Mouse (Mus musculus) 3134 (cell line): Measurements from ENCODE around the gene Zap70.

Experiments
- DNase-seq: peaks from one replicate; pipeline ENCODE4 v3.0.0-alpha.2; 2011; ENCODE audit warnings: low spot score; ENCODE audit not compliant: insufficient read length; ENCODE audit errors: extremely low read depth

The Zap70 gene

GRCm38 (mm10) chr1:36770998-36771397 lies 9.4 kb downstream of the Zap70 start:
- DNase-seq, result no peak

DNA sequence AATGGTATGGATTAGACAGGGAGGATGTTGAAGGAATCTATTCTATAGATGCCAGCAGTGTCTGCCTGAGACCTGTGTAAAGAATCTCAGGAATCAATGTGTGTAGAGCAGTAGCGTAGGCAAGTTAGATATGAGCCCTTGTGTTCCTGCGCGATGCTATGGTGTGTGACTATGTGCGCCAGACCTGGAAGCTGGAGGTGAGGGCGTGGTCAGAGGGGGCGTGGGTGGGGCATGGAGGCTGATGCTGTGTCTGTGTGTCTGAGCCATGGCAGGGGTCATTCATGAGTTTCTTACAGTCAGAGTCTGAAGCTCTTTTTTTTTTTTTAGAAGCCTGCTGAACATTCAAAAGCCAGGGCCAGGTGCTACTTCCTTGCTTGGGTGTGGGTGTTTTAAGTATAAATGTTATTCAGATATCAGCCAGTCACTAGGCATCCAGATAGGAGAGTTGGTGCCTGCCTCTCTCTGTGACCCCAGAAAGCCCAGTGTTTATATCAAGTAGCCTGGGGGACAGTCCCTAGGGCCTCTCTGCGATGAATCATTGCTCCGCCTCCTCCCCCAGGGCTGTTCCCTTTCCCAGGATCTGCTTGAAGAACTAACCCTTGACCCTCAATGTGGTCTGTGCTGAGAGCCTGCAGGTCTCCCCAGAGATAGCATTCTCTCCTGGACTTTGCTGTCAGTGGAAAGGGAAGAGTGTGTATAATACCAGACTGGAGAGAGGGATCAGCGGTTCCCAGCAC lies 10.8 kb downstream of the Zap70 start:
- no peak for DNase-seq

DNA sequence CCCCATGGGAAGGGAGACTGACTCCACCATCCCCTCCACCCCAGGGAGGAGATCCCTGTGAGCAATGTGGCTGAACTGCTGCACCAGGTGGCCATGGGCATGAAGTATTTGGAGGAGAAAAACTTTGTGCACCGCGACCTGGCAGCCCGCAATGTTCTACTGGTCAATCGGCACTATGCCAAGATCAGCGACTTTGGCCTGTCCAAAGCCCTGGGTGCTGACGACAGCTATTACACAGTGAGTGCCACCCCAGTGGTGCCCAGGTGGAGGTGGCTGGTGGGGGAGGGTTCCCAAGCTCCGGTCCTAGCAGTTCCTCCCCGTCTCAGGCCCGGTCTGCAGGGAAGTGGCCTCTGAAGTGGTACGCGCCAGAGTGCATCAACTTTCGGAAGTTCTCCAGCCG lies 19.2 kb downstream of the Zap70 start:
- DNase-seq, result no peak

DNA sequence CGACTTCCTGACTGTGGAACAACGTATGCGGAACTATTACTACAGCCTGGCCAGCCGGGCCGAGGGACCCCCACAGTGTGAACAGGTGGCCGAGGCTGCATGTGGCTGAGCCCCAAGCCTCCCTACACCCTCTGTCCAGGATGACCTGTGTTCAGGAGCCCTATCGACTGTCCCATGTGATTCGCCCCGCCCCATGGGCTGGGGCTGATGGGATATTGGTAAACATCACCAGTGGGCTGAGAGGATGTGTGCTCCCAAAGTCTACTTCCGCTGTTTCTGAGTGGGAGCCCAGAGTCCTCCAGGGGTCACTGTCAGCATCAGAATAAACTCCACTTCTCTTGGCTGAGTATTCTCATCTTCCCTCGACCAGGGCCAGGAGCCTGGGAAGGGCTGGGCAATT lies 20.9 kb downstream of the Zap70 start:
- DNase-seq, result no peak

DNA sequence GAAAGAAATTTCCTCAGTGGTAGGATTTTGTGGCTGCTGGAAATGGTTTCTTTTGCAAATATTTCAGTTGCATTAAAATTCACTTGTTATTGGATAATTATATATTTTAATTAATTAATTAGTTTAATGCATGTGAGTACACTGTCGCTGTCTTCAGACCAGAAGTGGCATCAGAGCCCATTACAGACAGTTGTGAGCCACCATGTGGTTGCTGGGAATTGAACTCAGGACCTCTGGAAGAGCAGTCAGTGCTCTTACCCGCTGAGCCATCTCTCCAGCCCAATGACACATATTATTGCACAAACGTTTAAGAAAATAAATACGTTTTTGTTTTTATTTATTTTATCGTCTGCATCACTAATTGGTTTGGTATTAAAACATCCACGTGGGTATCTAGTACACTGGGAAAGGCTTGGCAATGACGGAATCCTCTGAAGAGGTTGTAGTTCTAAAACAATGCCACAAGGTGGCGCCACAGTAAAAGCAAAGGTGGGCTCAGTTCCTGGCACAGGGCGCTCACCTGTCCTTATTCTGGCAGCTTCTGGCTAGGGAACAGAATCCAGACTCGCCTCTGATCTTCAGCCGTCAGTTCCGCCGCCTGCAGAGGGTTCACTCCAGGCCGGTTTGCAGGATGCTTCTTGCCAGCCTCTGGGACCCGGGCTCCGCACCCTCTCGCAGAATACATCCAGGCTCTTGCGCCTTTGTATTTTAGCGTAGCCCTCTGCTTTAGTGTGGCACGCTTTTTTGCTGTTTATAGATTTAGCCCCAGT lies 23.0 kb downstream of the Zap70 start:
- no peak for DNase-seq

DNA sequence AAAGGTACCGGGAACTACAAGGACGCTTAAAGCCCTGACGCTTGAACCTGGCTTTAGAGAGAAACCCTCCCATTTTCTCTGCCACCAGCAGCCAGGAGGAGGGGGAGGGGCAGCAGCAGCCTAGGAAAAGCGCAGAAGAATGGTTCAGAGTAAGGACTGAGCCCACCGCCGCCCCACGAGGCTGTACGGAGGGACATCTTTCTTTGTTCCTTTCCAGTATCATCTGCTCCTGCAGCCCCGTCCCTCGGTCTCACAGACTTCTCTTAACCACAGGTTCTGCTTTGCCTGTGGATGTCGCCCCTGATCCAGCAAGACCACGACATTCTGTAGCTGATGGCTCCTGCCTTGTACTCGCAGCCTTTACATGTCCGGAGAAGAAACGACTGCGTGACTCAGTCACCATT lies 23.6 kb downstream of the Zap70 start:
- DNase-seq, result no peak

DNA sequence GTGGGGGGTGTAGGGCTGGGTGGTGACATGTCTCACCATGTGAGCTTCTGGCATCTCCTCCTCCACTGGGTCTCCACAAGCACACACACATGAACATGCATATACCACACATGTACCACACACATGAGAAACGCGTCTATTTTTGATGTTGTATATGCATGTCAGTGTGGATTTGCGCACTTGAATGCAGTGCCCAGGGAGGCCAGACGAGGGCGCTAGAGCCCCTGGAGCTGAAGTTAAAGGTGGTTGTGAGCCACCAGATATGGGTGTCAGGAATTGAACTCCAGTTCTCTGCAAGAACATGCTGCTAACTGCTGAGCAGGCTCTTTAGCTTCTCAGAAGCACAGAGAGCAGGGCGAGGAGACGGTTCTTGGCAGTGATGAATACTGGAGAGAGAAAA lies 24.8 kb downstream of the Zap70 start:
- no peak for DNase-seq

- no peak for DNase-seq
These were observed 27.8 kb downstream of the Zap70 start for GRCm38 (mm10) chr1:36789416-36789815.

DNA sequence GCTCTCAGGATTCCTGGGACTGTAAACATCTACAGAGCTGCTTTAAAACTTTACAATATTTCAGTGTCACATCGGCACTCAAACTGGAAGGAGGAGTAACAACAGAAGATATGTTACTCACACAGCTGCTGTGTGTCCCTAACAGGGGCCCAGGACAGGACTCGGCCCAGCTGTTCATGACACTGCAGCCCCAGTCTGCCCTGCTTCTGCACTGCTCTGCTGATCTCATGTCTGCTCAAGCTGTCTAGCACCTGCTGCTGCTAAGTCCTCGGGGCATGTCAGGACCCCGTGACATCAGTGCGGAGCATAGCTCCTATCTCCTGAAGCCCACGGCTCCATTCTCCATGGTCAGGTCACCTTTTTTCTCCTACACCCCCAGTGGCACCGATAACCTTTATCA lies 35.1 kb downstream of the Zap70 start:
- no peak for DNase-seq

DNA sequence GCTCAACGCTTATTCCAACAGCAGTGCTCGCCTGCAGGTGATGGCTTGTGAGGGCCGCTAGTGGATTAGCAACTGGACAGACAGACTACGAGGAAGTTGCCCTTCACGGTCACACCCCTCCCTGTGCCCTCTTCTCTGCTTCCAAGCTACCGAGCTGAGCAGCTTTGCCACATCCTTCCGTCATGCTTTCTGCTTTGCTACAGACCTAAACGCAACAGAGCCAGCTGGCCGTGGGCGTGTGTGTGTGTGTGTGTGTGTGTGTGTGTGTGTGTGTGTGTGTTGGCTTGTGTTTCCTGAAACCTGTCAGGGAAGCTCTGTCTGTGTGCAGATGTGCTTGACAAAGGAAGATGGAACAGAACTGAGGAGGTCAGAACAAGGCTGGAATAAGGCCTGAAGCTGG lies 35.9 kb downstream of the Zap70 start:
- no peak for DNase-seq

DNA sequence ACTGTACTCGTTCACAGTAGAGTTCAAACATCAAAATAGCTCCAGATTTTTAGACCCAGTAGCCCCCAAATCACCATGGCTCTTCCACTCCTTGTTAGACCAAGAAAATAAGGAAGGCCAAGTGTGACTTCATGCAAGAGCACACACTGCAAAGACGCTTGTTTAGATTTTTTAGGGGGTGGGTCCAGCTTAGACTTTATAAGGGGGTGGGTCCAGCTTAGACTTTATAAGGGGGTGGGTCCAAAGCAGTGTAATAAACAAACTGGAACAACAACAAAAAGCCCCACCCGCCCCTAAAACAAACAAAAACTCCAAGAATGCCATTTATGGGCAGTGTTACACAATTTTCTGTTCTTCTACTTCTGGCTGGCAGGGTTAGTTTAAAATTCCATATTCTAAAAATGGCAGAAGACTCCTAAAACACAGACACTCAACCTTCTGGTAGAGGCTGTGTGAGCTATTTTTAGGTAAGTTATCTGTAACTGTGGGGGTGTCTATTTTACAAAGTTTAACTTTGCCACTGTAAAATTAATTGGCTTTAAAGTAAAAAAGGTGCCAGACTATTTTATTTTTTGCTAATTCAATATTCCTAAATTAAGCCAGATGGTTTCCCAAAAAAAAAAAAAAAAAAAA lies 38.9 kb downstream of the Zap70 start:
- DNase-seq, result no peak

DNA sequence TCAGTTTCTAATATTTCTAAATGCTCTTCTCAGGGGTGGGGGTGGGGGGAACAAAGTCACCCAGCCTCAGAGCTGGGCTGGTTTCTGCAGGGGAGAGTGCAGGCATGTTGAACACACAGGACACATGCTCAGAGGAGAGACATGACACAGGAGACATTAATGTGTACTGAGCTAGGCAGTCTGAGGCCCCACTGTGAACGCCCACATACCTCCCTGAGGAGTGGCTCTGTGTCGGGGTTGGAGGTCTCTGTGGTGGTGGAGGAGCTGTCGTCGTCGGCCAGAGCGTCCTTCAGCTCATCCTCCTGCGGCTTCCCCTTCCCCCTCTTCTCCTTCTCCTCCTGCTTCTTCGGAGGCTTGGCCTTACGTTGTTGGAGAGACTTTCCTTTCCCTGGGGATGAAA lies 42.7 kb downstream of the Zap70 start:
- no peak for DNase-seq

DNA sequence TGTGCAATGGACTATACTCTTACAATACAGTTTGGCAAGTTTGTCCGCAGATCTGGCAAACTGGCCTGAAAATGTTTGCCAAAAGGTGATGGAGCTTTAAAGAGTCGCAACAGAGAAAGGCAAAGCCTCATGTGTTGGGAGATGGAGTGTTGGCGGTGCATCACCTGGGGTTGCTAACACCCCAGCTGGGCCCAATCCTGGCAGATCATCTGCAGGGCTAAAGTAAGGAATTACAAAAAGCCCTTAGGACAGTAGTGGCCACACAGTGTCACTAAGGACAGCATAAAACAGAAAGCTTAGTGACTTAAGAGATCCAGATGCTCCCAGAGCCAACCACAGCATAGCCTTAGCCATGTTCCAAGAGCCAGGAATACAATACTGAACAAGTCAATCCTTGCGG lies 43.2 kb downstream of the Zap70 start:
- DNase-seq, result no peak

GRCm38 (mm10) chr1:36806181-36806905 lies 44.7 kb downstream of the Zap70 start:
- no peak for DNase-seq

DNA sequence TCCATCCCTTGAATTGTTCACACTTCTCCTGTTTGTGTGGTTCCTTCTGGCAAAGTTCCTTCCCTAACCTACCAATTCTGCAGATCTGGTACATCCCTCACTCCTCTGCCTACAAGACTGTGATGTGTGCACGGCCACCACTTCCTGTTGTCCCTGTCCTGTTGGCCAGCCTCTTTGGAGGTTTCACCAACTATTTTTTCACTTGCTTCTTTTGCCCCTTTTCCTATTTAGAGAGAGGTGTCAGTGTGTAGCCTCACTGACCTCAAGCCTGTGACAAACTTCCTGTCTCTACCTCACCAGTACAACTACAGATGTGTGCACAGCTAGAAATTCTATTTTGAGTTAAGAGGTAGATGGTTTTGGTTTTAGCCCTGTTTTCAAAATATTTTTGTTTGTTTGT lies 45.5 kb downstream of the Zap70 start:
- DNase-seq, result no peak

DNA sequence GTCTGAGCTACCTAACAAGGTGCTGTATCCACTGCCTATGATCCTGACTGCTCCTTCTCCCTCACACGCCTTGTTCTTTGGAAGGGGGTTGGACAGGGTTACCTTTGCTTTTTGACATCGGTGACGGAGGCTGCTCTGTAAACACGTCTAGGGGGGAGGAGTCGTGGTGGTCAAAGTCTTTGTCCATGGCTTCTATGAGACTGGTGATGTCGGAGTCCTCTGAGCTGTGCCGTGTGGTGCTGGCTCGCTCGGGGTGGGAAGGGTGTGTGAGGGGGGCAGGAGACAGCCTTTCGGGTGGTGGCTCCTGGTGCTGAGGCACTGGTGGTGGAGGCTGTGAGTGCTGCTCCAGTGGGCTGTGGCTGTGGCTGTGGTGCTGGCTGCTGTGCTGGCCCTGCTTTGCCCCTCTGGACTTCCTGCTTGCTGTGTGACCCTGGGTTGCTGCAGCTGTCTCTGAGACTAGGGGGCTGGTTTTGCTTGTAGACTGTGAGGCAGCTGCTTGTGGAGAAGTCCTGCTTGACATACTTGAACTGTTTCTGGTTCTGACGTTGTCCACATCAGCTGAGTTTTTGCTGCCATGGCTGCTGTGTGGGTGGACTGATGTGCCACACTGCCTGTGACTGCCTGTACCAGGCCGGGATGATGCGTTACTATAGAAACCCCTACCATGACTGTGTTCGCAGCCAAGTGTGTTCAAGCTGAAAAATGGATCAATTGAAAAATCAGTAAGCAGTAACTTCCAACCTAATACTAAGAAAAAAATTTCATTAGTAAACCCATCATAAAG lies 46.4 kb downstream of the Zap70 start:
- no peak for DNase-seq

DNA sequence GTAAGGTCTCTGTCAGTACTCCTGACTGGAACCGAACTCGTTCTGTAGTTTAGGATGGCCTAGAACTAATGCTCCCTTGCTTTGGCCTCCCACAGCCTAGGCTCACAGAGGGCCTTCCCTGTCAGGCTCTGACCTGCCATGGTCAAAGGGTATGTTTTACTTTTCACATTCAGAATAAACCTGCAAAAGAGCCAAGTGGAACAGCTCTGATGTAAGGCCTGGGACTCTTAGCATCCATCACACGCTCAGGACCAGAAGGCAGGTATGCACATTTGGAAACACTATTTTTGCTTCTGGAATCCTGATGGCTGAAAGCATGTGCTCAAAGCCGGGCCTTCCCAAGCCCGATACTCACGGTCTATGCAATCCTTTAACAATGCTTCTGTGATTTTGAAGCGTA lies 50.2 kb downstream of the Zap70 start:
- no peak for DNase-seq

DNA sequence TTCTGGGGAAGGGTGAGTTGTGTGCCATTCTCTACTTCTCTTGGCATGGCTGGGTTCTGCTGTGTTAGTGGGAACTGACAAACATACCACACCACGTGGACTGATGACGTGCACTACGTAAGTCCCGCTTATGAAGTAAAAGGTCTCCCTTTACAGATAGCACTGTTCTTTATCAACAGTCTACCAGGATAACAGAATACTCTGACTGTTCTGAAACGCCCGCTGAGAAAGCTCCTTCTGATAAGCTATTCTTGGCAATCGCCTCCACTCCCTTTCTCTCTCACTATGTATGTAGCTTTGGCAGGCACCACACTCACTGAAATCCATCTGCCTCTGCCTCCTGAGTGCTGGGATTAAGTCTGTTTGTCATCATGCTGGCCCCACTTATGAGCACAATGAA lies 51.8 kb downstream of the Zap70 start:
- DNase-seq, result no peak

DNA sequence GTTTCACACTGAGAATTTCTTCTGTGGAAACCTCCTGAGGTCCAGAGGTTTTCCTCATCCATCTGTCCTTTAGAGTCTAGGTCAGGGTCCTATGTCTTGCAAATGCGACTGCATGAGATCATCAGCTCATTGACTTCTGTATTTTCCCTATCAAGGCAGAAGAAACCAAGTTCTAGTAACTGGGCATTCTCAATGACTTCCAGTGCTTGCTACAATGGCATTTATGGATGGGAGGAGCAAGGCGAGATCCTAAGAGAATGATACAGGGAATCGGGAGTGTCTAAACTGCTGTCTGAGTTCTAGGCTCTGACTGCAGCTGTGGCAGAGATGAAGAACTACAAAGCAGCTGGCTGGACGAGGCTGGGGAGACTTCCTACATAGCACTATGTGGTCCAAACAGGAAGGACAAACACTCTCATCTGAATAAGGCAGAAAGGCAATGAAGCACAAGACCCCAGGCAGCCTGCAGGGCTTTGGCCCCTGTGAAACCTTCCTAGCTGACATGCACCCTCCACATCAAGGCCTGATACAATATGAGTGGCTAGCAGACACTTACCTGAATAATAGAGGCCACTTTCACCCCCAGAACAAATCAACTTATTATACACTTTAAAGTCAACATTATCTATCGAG lies 52.8 kb downstream of the Zap70 start:
- no peak for DNase-seq

- DNase-seq, result no peak
These were observed 53.6 kb downstream of the Zap70 start for GRCm38 (mm10) chr1:36815166-36815565.
